Mouse (Mus musculus) retina, embryonic 14.5 days (tissue): ENCODE measurements around the gene Fam129a.

Source experiments
- DNase-seq: peaks from one replicate; pipeline ENCODE4 v3.0.0-alpha.2; 2015; ENCODE audit warnings: low spot score

Fam129a gene

GRCm38 (mm10) chr1:151626631-151627030 is 55.6 kb downstream of the Fam129a start:
- no peak for DNase-seq

DNA sequence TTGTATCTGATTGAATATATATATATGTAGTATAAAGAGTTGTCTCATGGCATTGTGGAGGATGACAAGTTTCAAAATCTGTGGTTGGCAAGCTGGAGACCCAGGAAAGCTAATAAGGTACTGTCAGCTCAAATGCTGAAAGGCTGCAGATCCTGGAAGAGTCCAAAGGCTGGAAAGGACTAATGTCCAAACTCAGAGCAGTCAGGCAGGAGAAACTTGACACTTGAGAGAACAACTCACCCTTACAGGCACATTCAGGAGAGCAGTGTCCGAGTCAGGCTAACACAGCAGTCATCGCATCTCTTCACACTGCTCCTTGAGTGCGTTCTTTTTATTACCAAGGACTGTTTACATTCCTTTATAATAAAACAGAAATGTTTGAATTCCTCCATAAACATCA is 56.2 kb downstream of the Fam129a start:
- DNase-seq, result no peak

GRCm38 (mm10) chr1:151629591-151630250 is 58.7 kb downstream of the Fam129a start:
- no peak for DNase-seq

DNA sequence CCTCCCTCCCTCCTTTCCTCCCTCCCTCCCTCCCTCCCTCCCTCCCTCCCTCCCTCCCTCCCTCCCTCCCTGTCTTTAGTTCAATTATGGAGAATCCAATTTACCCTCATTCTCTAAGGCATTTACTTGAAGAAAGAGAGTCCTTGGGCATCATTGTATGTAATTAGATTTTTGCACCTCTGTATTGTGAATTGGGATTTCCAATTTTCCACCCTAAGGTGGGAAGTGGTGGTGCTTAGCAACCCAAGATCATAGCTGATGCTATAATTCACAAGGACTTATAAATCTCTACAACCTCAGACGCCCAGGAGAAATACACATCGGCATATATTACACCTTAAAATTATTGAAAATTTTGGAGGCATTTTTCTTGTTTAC is 59.3 kb downstream of the Fam129a start:
- no peak for DNase-seq

- DNase-seq, result no peak
These were observed 60.1 kb downstream of the Fam129a start for GRCm38 (mm10) chr1:151631061-151631460.

- DNase-seq, result no peak
These were observed 60.8 kb downstream of the Fam129a start for GRCm38 (mm10) chr1:151631703-151632294.

DNA sequence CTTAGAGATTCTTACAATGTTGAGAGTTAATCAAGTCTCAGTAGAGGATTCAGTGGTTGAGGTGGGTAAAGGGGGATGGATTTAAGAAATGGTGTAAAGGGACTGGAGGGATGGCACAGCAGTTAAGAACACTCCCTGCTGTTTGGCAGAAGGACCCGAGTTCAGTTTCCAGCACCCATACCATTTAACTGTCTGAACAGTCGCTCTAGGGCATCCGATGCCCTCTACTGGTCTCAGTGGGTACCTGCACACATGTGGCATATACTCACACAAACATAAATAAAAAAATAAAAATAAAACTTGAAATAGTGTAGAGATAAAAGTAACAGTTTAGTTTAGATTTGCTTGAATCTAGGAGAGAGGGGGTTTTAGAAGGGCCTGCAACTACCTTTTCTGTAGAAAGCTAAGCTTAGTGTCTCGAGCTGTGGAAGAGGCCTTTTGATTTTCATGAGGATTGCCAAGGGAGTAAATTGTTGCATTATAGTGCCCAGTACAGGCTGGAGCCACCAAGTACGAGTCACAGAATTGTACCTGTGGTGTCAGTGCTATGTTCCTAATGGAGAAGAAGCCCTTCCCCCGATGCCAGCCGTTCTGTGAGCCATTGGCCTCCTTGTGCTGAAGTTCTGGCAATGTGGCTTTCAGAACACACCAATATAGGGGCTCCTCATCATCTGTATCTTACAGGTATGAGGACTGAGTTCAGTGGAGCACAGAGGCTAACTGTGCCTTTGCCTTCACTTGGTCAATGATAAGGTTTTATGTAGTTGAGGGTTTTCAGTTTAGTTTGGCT is 61.8 kb downstream of the Fam129a start:
- no peak for DNase-seq

- no peak for DNase-seq
These were observed 65.7 kb downstream of the Fam129a start for GRCm38 (mm10) chr1:151636637-151637036.

DNA sequence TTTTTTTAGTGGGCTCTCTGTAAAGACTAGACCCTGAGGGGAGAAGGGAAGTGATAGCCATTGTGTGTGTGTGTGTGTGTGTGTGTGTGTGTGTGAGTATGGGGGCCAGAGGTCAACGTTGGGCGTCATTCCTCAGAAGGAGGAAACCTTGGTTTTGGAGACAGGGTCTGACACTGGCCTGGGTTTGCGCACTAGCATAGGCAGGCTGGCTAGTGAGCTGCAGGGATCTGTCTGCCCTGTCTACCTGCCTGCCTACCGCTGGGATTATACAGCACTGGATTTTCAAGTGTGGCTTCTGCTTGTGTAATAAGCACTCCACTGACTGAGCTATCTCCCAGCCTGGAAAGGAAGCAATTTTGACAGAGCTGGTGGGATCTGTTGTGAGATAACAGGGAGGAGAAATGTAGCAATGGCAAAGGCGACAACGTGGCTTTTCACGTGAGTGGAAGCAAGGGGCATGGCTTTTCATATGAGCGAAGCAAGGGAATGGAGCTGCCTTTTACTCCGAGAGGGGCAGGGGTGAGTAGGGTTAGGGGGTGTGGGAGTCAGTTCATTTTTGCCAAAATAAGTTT is 66.5 kb downstream of the Fam129a start:
- no peak for DNase-seq

- no peak for DNase-seq
These were observed 67.4 kb downstream of the Fam129a start for GRCm38 (mm10) chr1:151638357-151638756.

- no peak for DNase-seq
These were observed 67.8 kb downstream of the Fam129a start for GRCm38 (mm10) chr1:151638770-151639169.

DNA sequence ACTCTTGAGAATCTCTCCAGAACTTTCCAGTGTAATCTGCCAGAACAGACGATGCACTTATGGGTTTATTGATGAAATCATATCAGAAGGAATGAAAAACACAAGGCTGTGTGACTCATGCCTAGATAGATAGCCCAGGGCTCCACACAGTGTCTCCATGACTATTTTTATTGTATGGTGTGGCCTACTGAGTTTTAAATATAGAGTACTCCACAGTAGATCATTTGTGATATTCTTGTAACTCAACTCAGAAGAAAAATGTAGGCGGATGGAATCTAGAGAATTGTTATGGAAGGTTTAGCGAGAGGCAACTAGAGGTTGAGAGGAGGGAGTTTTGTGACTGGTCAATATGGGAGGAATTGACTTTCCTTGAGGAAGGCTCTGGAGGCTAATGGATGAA is 75.4 kb downstream of the Fam129a start:
- DNase-seq, result no peak

DNA sequence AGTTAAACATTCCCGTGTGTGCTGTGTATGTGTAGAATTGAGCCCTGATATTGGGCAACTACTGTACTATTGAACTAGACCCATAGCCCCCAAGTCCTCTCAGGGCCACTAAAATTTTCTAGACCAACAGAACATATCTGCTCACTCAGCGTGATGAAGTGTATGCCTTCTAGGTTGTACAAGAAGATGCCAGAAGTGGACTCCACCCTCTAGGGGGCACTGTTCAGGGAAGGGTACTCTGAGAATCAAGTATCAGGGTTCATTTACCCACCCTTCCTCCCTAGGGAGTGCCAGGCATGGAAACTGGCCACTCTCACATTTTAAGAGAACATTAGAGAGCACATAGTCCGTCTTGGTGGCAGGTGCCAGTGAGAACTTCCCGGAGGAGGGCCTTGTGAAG is 77.1 kb downstream of the Fam129a start:
- DNase-seq, result no peak

GRCm38 (mm10) chr1:151657042-151657605 is 86.1 kb downstream of the Fam129a start:
- no peak for DNase-seq

- no peak for DNase-seq
These were observed 87.4 kb downstream of the Fam129a start for GRCm38 (mm10) chr1:151658291-151658830.

DNA sequence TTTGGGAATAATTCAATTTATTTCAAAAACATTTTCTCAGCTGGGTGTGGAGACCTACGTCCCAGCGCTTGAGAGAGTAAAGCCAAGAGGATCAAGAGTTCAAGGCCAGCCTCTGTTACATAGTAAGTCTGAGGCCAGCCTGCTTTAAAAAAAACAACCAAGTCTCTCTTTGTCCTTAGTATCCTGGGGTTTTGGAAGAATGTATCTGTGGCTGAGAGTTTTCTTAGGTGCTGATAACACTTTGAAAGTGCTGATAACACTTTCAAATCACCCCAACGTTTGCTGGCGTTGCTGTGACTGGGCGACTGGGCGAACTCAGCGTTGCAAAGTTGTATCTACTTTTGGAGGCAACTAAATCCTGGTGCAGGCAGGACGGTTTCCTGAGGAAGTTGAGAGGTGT is 88.7 kb downstream of the Fam129a start:
- no peak for DNase-seq

DNA sequence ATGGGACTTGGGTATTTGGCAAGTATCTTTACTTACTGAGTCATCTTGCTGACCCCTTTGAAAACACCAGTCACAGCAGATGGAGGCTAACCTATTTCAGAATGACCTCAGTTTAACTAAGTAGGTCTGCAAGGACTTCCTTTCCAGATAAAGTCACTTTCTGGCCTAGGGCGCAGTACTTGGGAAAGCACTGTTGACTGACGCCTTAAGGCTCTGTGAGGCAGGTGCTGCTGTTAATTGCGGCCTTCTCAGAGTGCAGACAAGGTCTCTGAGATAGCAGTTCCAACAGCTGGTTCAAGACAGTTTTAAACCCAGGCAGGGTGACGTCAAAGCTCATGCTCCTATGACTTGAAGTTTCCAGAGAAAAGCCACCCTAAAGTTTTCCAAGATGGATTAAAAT is 89.3 kb downstream of the Fam129a start:
- no peak for DNase-seq

DNA sequence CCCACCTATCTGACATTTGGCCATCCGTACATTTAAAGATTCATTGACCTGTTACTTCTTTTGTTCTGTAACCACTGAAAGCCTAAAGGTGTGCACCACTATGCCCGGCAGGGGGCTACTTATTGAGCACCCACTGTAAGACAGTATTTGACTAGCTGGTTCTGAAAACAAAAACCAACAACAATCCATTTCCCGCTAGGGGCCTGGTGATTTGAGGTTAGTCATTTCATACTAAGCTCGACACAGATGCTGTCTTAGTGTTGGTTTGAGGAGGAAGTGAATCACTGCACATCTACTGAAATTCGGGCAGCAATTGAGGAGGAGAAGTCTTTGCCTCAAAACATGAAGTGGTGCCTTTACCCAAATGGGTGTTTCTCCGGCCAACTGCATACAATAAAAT is 89.9 kb downstream of the Fam129a start:
- no peak for DNase-seq

DNA sequence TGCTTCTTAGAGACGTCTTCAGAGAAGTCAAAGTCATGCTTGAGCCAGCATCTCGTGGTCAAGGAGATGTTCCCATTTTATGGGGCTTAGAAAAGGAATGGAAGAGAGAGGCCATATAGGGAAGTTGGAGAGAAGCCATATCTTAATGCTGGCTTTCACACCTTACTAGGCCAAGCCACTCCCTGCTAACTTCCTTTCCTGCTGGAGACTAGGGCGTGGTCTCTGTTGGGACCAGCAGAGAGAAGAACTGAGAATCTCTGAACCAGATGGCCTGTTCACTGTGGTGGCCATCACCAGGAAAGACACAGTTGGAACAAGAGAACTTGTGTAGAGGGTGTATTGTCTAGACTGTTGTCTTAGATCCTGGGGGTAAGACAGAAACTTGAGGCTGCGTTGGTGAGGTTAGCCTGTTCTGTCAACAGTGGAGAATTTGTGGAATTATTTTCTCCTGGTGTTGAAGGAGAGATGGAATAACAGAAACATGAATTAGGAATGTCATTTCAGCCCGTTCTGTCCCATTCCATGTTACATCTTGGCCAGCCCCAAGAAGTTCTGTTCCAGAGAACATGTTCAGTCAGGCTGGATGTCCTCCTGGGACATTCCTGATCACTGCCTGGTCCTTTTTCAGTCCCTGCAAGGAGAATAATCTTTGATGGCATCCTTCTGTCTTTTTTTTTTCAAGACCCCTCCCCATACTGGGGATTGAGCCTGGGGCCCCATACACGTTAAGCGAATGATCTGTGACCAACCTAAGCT is 90.9 kb downstream of the Fam129a start:
- no peak for DNase-seq

- DNase-seq, result no peak
These were observed 92.0 kb downstream of the Fam129a start for GRCm38 (mm10) chr1:151662958-151663357.

DNA sequence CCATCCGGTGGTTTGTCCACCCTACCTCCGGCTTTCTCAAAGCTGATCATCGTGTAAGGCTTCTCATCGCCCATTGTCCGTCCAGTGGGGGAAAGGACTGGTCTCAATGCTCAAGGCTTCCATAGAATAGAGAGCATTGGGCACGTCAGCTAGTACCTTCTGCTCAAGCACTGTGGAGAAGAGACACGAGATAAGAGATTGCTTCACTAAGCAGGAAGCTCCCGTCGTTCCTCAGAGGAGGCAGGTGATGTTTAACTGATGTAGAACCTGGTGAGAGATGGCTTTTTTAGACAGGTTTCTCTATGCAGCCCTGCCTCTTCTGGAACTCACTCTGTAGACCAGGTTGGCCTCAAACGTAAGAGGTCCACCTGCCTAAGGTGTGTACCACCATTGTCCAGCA is 93.4 kb downstream of the Fam129a start:
- DNase-seq, result no peak
